ENCODE assay signal across 13 mouse cellular contexts in the genomic region with DNA sequence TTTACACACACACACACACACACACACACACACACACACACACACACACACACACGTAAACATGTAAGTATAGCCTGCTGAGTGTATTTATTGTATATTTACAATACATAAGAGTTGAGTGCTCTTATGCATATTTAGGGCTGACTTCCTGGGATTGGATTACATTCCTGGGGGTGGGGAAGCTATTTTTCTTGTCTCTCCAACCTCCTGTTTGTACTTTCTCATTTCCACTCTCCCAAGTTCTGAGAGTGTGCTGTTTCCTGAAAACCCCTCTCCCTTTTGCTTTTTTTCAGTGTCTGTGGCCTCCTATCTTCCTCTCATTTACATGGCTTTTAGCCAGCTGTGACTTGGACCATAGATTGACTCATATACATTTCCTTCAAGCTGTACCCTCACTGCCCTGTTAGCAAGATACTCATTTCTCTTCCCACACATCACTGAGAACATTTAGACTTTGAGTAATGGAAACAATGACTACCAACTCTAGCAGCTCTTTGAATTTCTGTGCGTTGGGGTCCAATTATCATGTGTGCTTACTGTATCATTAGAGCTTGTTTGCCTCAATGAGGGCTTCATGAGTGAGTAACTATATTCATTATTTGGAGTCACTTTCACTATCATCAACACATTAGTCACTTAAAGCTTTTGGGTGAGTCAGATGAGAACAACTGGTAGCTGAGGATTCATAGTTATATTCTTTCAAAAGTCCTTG.
A peak's percentile ranks its signal among the peaks of the same experiment; 100 is the strongest.
DNase-seq lines count a peak whose midpoint lies in the region; ATAC-seq and TF ChIP-seq lines count a peak whose summit lies in the region.
"Had no signal": no experiment of that assay in that cellular context is flagged by ENCODE, and none has a peak within 500 bp of the region (broad histone marks: within the 10 kb centered on the region; RNA-seq: fewer than 3 reads in every experiment).

No protein-coding gene starts in this region.

- no peak for TF ChIP-seq EP300 in stomach, postnatal 0 days (optimal IDR thresholded peaks at IDR 0.05)

- no peak overlapping the region for H3K9ac ChIP-seq in kidney, embryonic 14.5 days (ENCODE audit: low read depth, low read length)
- H3K9ac ChIP-seq in stomach, embryonic 14.5 days (replicated peaks; ENCODE audit: low read depth, low read length) = no peak overlapping the region
- H3K9ac ChIP-seq in stomach, postnatal 0 days (ENCODE audit: low read length) = no peak overlapping the region
- H3K9ac ChIP-seq: liver, embryonic 15.5 days had no signal

- peak; percentile 8 for DNase-seq in embryo, embryonic 11 days
- no peak for DNase-seq in embryo, embryonic 10.5 days (ENCODE audit: low spot score)
- no peak for DNase-seq in kidney, adult 11 months
- no peak for DNase-seq in stomach, postnatal 0 days (ENCODE audit: low spot score)
- no peak for DNase-seq in frontal cortex, postnatal 25 days (ENCODE audit: low spot score in 2 of 2)
- DNase-seq: kidney, adult 18-20 months had no signal

- no peaks in the 10 kb centered on the region for H3K4me1 ChIP-seq in kidney, embryonic 14.5 days (ENCODE audit: control insufficient read depth, insufficient read depth, low read length)
- peaks cover 8% of the 10 kb centered on the region; the same call in 1 of the 2 replicates for H3K4me1 ChIP-seq in stomach, embryonic 14.5 days (ENCODE audit: control insufficient read depth, insufficient read depth, low read length)
- no peaks in the 10 kb centered on the region for H3K4me1 ChIP-seq in stomach, postnatal 0 days (replicated peaks; ENCODE audit: control insufficient read depth, insufficient read depth)
- H3K4me1 ChIP-seq: liver, embryonic 15.5 days had no signal

- WGBS in kidney, embryonic 14.5 days = 52% methylated on average over 2 of the region's 2 CpGs
- 36% methylated on average over 2 of the region's 2 CpGs for WGBS in stomach, embryonic 14.5 days
- WGBS in stomach, postnatal 0 days = 44% methylated on average over 2 of the region's 2 CpGs

- no peak overlapping the region for H3K4me3 ChIP-seq in kidney, embryonic 14.5 days (ENCODE audit: low read length)
- H3K4me3 ChIP-seq in stomach, embryonic 14.5 days (ENCODE audit: low read depth, low read length) = no peak overlapping the region
- no peak overlapping the region for H3K4me3 ChIP-seq in stomach, postnatal 0 days (ENCODE audit: low read depth, low read length)
- H3K4me3 ChIP-seq: forebrain, embryonic 10.5 days; liver, embryonic 15.5 days; myocyte had no signal

- no peaks in the 10 kb centered on the region for H3K36me3 ChIP-seq in kidney, embryonic 14.5 days (ENCODE audit: control insufficient read depth, insufficient read depth, low read length)
- no peaks in the 10 kb centered on the region for H3K36me3 ChIP-seq in stomach, embryonic 14.5 days (ENCODE audit: control insufficient read depth, insufficient read depth, low read length)
- no peaks in the 10 kb centered on the region for H3K36me3 ChIP-seq in stomach, postnatal 0 days (ENCODE audit: control insufficient read depth, insufficient read depth, low read length)
- H3K36me3 ChIP-seq: forebrain, embryonic 10.5 days; G1E; liver, embryonic 15.5 days had no signal

- peak; percentile 52; the same call in 1 of the 2 replicates for ATAC-seq in kidney, embryonic 14.5 days (ENCODE audit: low FRiP score, low TSS enrichment)
- peak; percentile 33; the same call in 1 of the 2 replicates for ATAC-seq in stomach, embryonic 14.5 days (ENCODE audit: insufficient number of reproducible peaks, insufficient read depth, low FRiP score, low read depth)
- ATAC-seq in stomach, postnatal 0 days (ENCODE audit: low FRiP score, low TSS enrichment) = no peak
- no peak for ATAC-seq in monocyte, adult 5-6 weeks (replicated peaks; ENCODE audit: insufficient number of reproducible peaks, low FRiP score, low TSS enrichment, poor library complexity, severe bottlenecking)

- H3K4me2 ChIP-seq in kidney, embryonic 14.5 days (replicated peaks; ENCODE audit: low read depth, low read length) = no peak overlapping the region
- no peak overlapping the region for H3K4me2 ChIP-seq in stomach, embryonic 14.5 days (replicated peaks; ENCODE audit: low read depth, low read length)
- no peak overlapping the region for H3K4me2 ChIP-seq in stomach, postnatal 0 days (replicated peaks; ENCODE audit: low read depth)
- H3K4me2 ChIP-seq: liver, embryonic 15.5 days had no signal

- peak overlapping the region; percentile 42; the same call in 1 of the 2 replicates for H3K27ac ChIP-seq in kidney, embryonic 14.5 days (ENCODE audit: low read depth, low read length)
- no peak overlapping the region for H3K27ac ChIP-seq in stomach, embryonic 14.5 days (ENCODE audit: low read length)
- no peak overlapping the region for H3K27ac ChIP-seq in stomach, postnatal 0 days (replicated peaks)
- H3K27ac ChIP-seq: forebrain, embryonic 10.5 days; liver, embryonic 15.5 days had no signal

- H3K9me3 ChIP-seq in kidney, embryonic 14.5 days (ENCODE audit: control insufficient read depth, low read length) = no peaks in the 10 kb centered on the region
- H3K9me3 ChIP-seq in stomach, embryonic 14.5 days (ENCODE audit: control insufficient read depth, low read depth, low read length) = no peaks in the 10 kb centered on the region
- no peaks in the 10 kb centered on the region for H3K9me3 ChIP-seq in stomach, postnatal 0 days (ENCODE audit: control insufficient read depth, low read length)
- H3K9me3 ChIP-seq: forebrain, embryonic 10.5 days; liver, embryonic 15.5 days had no signal

- TF ChIP-seq CTCF in stomach, postnatal 0 days (IDR thresholded peaks at IDR 0.05; ENCODE audit: low read depth) = no peak

- H3K27me3 ChIP-seq in kidney, embryonic 14.5 days (ENCODE audit: control insufficient read depth, insufficient read depth, low read length) = no peaks in the 10 kb centered on the region
- no peaks in the 10 kb centered on the region for H3K27me3 ChIP-seq in stomach, embryonic 14.5 days (ENCODE audit: control insufficient read depth, insufficient read depth, low read length)
- H3K27me3 ChIP-seq in stomach, postnatal 0 days (ENCODE audit: control insufficient read depth, insufficient read depth, low read length) = no peaks in the 10 kb centered on the region
- H3K27me3 ChIP-seq: liver, embryonic 15.5 days had no signal

Comparison
In these comparisons a context has a peak if more than half of its experiments do, and no peak if none do; other contexts are left out.
1. ATAC-seq: peak in kidney, embryonic 14.5 days (single experiment) and stomach, embryonic 14.5 days (single experiment); none in stomach, postnatal 0 days (single experiment) and monocyte, adult 5-6 weeks (single experiment).